Mouse (Mus musculus): ENCODE results near the gene Map2k4.

The Map2k4 gene

DNA sequence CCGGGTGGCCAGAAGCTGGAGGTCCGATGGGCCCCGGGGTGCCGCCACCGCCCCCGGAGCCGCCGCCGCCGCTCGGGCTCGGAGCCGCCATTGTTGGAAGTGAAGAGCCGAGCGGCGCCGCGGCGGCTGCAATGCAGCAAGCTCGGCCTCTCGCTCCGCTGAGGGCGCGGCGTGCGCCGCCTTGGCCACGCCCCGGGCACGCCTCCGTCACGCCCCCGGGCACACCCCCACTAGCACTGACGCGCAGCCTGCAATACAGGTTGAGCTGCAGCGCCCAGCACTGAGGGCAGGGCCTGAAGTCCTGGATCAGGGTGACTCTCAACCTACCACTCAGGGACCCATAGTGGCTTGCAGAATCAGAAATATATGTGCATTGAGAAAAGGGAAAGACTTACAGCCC, at the start of gene Map2k4:
Gene Map2k4, minus strand, starts transcription at position 144 of the 400 bp plus-strand sequence.
- DNase-seq (ENCODE audit: low spot score): peak; percentile 93

DNA sequence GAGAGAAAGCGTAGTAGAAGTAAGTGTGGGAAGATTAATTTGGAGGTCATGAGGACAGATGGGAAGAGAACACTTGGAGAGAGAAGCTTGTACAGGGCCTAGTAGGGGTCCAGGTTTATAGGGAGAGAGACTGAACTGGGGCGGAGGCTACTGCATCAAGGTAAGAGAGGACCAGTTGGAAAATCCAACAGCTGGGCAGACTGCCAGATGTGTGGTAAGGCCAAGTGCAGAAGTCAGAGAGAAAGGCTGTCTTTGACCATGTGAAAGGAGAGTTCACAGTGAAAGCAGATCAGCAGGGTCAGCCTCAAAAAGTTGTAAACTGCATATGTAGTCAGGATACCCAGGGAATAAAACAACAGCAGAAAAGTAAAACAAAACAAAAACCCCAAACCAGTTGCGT, 36.5 kb upstream of the Map2k4 start:
- DNase-seq (ENCODE audit: low spot score): no peak

DNA sequence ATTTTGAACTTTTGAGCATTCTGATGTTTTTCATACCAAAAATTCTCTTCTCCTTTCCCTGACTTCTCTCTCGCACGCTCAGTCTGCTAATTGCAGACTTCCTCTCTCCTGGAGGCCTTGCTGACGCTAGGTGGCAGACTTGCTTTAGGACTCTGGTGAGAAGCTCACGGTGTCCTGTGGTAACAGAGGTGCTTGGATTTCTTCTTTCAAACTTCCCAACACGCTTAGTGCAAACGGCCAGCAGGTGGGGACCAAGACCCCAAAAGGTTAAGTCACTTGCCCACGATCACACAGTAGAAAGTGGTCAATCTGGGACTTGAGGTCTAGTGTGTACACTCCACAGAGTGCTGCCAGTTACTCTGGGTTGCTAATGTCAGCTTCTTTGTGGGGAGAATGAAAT, 32.8 kb upstream of the Map2k4 start:
- DNase-seq (ENCODE audit: low spot score): peak; percentile 54

DNA sequence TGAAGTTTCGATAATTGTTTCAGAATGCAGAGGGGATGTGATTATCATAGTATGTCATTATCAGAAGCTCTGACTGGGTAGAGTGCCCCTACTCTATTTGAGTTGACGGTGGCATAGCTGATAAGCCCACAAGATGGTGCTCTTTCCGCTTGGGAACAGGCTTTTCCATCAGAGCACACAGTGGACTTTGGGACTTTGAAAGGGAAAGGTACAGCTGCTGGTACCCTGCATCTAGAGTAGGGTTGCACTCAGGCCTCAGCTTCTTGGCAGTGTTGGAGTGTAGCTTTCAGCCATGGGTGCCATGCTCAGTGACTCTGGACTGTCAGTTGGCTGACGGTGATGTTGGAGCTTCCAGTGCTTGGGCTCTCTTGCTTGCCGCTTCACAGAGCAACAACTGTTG, 32.2 kb upstream of the Map2k4 start:
- no peak for DNase-seq (ENCODE audit: low spot score)

DNA sequence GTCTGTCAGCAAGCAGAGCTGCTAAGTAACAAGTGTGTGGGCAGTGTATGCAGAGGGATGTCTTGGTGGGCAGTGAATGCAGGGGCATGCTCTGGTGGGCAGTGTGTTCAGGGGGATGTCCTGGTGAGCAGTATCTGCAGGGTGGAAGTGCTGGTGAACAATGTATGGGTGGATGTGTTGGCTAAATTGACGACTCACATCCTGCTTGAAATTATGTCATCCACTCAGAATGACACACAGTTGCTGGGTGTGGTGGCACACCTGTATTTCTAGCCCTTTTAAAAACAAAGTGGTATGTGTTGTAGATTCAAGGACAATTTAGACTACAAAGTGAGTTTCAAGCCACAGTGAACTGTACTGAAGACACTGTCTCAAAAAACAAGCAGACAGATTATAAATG, 30.1 kb upstream of the Map2k4 start:
- DNase-seq (ENCODE audit: low spot score): no peak

DNA sequence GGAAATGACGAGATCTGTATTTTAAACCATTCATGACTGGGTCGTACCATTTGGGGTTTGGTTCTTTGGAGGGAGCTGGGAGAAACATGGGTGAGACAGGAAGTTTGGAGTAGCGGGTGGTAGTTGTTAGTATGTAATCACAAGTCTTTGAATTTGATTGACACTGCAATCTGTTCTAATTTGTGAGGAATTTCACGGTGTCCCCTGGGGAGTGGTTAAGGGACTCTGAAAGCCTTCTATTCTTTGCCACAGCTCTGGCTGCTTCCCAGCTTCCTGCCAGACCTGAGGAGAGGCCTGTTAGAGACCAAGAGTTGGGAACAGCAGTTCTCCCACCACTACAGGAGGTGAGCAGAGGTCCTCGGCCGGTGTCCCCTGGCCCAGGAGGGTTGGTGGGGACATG, 28.1 kb upstream of the Map2k4 start:
- no peak for DNase-seq (ENCODE audit: low spot score)

DNA sequence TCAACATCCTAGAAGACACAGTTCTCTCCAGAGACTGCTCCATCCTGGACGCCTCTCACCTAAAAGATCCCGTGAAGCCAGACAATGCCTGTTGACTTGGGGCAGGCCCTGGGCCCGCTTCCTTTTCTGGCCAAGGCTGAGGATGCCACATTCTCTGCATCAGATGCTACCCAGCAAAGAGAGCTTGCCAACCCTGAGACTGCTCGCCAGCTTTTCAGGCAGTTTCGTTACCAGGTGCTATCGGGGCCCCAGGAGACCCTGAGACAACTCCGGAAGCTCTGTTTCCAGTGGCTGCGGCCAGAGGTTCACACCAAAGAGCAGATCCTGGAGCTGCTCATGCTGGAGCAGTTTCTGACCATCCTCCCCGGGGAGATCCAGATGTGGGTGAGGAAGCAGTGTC, 26.3 kb upstream of the Map2k4 start:
- DNase-seq (ENCODE audit: low spot score): no peak

DNA sequence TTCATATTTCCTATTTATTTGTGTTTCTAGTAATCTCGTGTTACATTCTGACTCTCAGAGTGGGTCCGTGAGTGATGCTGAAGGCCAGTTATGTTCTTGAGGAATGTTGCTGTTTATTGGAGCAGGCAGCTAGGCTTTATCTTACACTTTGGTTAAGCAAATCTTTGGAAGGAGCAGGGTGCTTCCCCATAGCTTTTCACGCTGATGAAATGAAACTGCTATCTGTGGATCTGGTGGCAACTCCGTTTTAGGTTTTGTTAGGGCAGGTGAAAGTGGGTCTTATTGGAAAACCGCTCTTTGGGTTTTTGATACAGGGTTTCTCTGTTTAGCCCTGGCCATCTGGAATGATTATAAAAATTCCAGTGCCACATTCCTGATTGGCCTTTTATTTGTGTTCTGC, 24.0 kb upstream of the Map2k4 start:
- DNase-seq (ENCODE audit: low spot score): no peak

DNA sequence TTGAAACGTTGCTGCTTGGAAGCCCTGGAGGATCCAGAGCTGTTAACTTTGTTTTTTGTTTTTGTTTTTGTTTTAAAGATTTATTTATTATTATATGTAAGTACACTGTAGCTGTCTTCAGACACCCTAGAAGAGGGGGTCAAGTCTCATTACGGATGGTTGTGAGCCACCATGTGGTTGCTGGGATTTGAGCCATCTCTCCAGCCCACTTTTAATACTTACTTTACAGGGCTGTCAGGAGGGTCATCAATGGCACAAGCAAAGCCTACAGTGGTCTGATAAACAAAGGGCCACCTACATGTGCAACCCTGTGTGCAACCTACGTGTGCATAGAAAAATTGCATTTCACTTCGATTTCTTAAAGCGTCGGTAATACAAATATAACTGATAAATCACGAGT, 19.5 kb upstream of the Map2k4 start:
- DNase-seq (ENCODE audit: low spot score): no peak

DNA sequence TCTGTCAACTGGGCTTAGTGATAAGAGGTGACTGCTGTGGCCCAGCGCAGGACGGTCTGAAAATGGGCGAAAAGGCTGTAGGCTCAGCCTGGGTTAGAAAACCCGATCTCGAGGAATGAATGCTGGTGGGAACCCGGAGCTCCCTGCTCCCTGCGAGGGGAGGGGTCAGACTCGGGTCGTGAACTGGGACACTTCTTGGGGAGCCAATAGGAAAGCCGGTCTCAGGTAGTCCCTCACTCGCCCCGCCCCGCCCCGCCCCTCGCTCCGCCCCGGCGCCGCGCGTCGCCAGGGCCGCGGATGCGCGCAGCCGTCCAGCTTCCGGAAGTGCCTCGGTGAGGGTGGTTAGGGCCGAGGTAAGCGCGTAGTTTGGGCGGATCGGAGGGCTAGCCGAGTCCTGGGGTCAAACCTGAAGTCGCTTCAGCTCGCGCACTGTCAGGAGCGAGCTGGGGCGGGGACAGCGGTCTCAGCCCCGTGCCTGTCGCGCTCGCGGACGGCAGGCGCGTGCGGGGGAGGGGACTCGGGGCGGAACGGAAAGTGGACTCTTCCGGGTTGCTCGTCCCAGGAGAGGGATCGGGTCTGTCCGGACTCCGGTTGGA, 18.9 kb upstream of the Map2k4 start, which contains the start of gene Zkscan6:
Gene Zkscan6, plus strand, starts transcription at position 267 of the 596 bp plus-strand sequence.
- DNase-seq (ENCODE audit: low spot score): peak; percentile 94

DNA sequence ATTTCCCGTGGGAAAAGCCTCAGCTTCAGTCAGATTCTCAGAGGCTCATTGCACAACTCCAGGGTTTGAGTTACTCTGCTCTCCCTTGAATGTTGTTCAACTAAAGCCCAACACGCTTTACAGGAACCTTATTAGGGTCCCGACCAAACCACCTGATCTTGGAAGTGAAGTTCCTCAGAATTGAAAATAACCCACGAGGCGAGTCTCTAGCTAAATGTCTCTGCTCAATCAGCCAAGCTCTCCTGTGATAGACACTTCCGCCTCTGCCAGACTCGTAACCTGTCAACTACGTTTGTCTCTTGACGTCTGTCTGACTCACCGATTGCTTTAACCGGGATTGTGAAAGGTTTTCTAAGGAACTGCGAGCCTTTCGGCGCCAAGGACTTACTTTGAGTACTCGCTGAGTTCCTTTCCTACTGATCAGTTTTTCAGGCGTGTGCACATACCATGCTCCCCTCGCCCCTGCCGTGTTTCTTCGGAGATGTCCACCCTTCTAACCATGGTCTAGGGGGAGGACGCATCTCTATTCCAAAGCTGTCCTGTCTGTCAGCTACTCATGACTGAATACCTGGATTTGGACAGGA, 18.3 kb upstream of the Map2k4 start:
- peak; percentile 84 for DNase-seq (ENCODE audit: low spot score)

DNA sequence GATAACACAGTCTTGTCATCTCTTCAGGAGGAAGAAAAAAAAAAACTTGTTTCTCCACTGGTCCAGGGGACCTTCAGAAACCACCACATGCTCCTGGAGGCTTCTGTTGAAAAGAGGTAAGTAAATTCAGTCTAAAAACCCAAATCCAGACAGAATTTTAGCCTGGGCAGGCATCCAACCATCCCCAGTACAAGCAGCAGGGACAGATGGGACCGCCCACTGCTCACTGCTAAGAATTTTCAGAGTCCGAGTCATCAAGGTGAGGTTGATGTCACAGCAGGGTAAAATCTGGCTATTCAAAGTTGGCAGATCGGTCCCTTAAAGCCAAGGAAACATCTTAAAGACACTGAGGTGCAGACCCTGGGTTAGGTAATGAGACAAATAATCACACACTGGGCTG, 13.8 kb upstream of the Map2k4 start:
- DNase-seq (ENCODE audit: low spot score): no peak

DNA sequence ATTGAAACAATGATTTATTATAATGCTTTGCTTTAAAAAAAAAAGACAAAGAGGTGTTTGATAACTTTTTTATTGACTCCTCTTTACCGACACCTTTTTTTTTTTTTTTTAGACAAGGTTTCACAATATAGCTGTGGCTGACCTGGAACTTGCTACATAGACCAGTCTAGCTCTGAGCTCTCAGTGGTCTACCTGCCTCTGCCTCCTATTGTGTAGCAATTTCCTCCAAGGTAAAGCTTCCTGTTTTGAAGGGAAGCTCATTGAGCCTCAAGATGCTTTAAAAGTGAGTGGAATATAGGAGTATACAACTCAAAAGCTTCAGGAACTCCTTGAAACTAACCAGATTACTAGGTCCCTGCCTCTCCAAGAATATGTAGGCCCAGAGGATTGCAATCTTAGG, 7.8 kb upstream of the Map2k4 start:
- DNase-seq (ENCODE audit: low spot score): no peak

DNA sequence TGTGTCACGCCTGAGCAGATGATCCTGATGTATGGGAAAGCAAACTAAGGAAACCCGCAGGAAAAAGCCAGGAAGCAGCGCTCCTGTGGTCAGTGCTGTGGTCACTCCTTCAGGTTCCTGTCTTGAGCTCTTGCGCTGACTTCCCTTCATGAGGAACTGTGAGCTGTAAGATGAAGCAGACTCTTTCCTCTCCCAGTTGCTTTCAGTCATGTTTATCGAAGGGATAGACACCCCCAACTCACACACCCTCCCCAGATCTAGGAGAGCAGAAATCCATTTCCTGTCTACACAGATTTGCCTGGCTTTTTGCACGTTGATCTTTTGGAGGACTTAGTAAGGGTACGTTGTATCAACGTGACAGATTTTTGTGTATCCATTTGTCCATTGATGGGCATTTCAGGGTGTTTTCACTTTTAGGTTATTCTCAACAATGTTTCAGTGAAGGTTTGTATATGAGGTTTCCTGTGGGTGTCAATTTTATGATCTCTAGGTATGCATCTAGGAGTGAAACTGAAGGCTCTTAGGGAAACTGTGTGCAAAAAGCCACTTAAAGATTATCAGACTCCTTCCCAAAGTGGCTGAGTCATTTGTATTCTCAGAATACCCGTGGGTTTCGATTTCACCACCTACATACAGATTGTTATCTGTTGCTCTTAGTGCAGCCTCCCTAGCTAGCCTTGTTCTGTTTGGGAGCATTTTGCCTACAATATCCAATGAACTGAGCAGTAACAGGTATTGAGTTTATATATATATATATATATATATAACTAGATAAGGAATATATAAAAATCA, 6.5 kb upstream of the Map2k4 start:
- no peak for DNase-seq (ENCODE audit: low spot score)

DNA sequence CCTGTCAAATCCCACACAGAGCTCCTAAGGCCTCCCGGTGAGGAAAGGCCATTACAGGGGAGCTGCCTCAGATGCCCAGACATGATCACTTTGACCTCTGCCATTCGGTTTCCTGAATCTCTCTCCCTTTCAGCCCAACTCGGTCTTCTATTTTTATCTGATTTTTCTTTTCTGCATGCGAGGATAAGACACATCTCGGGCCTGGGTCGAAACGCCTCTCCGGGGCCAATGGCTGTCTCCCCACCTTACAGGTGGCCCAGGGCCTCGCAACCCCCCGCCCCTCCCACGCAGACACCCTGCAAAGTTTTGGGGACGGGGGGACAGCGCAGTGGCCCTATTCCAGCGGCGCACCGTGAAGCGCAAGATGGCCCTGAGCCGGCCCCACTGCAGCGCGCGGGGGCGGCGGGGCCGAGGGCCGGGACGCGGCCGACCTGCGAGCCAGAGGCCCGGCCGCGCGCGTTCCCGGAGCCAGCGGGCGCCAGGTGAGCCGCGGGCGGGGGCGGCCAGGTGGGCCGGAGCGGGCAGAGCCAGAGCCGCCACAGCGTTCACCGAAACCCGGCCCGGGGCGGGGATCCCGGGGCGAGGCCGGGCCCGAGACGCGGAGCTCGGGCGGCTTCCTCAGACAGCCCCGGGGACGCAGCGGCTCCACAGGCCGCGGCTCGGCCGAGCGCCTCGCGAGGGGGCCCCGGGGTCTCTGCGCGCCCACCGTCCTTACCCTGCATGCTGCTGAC, 511 bp downstream of the Map2k4 start:
- peak; percentile 8 for DNase-seq (ENCODE audit: low spot score)

DNA sequence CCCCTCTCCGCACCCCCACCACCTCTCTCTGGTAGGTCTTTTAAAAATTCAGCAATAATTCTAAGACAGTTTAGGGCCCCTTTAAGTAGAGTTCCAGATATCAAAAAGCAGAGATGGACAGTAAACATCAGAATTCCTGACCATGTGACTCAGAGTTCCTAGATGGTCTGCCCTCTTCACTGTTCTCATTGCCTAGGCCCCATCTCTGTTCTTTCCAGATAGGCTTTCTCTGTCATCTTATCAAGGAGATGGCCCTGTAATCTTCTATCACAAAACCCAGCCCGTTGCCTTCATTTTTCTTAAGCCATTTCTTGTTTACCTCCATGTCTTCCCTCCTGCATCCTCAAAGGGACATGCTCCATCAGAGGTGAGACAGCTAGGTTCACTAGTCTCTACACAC, 1.9 kb downstream of the Map2k4 start:
- DNase-seq (ENCODE audit: low spot score): no peak

DNA sequence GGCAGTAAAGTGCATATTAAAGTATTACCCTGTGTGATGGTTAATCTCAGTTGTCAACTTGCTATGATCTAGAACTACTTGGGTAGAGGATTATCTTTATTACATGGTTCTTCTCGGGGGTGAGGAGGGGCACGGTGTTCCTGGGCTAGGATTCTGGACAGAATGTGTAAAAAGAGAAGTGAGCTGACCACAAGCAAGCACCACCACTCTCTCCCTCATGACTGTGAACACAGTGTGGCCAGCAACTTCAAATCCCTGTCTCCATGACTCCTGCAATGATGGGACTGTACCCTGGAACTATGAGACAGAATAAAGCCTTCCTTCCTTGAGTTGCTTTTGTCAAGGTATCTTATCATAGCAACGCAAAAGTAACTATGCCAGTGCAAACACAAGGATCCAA, 6.5 kb downstream of the Map2k4 start:
- no peak for DNase-seq (ENCODE audit: low spot score)

DNA sequence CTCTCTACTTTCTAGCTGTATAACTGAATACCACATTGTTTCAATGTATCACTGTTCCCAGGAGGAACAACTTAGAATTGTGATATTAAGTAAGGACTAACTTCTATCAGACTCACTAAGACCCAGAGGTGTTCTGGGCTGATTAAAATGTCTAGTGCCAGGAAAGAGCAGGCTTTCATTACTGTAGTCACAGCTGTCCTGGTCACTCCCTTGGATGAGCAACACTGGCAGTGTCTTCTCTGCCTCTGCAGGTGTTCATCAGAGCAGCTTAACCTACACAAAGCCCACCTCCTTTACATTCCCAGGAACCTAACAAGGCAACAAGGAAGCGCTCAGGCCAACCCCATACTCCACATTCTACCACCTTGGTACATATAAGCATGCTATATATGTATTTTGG, 8.5 kb downstream of the Map2k4 start:
- no peak for DNase-seq (ENCODE audit: low spot score)

DNA sequence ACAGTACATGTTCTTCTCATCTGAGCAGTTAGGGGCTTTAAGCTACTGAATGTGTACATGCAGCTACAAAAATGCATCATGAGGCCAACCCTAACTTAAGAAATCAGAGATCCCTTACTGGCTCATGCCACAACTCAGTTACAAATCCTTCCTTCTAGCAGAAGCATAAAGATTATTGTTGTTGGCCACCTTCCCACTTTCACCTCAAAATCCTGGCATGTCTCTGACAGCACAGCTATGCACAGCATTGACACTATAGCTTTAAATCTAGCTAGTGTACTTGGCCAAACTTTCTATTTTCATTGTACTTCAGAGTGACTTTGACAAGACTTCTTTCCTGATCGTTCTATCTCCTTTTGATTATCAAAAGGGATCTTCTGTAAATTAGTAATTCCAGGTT, 9.0 kb downstream of the Map2k4 start:
- no peak for DNase-seq (ENCODE audit: low spot score)

DNA sequence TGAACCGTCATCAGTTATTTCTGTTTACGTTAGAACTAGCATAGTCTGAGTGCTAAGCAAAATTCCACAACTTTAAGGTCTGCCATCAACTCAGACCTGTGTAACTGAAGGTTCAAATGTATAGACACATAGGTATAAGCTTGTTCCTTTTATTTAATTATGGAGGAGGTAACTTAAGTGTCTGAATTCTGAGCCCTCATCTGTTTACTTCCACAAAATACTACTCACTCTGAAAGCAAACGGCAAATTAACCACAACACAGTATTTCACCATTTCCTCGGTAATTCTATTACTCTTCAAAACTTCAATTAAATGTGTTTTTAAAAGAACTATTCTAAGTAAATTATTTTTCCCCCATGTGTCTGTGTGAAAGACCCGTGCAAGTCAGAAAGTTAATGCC, 10.3 kb downstream of the Map2k4 start:
- no peak for DNase-seq (ENCODE audit: low spot score)

DNA sequence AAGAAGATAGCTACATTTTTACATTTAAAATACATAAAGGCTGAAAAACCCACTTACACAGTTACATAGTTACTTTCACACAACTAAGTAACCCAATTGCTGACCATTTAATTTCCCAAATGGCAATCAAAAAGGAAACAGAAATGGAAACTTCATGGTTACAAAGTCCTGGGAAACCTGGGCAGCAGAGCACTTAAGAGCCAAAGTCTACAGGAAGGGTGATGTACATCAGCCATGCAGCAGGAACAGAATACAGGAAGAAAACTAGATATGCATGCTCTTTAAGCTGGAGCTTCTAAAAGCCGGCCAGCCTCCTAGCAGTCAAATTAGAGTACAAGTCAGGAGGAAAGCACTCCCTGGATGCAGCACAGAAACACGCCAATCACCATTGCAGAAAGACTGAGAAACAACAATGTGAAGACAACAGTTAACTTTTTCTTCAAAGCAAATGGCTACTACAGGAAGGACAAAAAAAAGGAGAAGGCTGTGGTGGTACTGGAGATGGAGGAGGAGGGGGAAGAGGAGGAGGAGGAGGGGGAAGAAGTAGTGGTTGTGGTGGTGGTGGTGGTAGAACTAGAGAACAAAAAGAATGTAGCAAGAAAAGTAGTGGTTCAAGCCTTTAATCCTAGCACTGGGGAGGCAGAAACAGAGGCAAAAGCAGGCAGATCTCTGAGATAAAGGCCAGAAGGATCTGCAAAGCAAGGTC, 11.0 kb downstream of the Map2k4 start:
- DNase-seq (ENCODE audit: low spot score): no peak

DNA sequence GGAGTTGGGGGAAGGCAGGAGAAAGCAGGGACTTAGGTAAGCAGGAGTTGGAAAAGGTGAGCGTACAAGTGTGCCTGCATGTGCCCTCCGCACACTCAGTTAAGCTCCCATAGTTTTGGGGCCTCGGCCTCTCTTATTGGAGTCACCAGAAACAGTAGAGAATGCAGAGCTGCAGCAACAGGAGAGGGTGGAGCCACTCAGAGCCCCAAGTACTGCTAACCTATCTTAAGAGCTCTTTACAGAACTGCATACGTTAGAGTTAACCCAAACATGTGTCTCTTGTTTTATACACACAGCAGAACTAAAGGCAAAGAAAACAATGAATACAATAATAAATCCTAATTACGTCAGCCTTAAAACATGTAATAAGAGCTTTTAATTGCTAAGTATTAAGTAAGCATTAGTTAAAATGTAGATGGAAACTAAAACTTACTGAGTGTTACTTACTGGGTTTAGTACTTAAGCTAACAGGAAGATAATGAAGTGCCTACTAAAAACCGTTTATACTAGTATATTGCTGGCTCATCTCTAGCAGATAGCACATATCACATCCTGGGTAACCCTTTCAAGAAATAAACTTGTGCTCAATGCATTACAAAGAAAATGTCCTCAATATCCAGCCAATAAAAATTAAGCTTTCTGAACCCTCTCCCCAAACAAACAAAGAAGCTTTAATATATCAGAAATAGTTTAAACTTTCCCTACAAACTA, 14.0 kb downstream of the Map2k4 start:
- DNase-seq (ENCODE audit: low spot score): peak; percentile 16

Measured in lung, postnatal 25 days (tissue).